Mouse (Mus musculus): Measurements from ENCODE around the gene 4930544D05Rik. TPM values are rescaled to one million over a fixed set of nuclear protein-coding genes. Genes with fewer than 3 reads are reported as not detected.

The 4930544D05Rik gene
- polyA plus RNA-seq, 1 experiment from 2014 or later = not detected

DNA sequence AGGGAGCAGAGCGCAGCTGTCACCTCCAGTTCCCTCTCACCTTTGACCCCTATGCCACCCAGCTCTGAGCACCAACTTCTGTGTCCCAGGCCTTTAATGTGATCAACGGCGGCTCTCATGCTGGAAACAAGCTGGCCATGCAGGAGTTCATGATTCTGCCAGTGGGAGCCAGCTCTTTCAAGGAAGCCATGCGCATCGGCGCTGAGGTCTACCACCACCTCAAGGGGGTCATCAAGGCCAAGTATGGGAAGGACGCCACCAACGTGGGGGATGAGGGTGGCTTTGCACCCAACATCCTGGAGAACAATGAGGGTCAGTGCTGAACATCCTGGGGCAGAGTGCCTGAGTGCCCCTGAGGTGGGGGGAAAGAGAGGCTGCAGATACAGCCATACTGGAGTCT lies 44.9 kb downstream of the 4930544D05Rik start:
- Histone ChIP-seq H3K27ac (no peak overlapping the region), H3K36me3 (ENCODE audit: inconsistent target) (peaks cover 23% of the 10 kb centered on the region; the same call in 1 of the 2 replicates), H3K4me3 (ENCODE audit: inconsistent target) (no peak overlapping the region), H3K79me2 (ENCODE audit: inconsistent target) (peaks cover 9% of the 10 kb centered on the region; the same call in 1 of the 2 replicates)
- WGBS (ENCODE audit: missing documents) = 93% methylated on average over 8 of the region's 8 CpGs

DNA sequence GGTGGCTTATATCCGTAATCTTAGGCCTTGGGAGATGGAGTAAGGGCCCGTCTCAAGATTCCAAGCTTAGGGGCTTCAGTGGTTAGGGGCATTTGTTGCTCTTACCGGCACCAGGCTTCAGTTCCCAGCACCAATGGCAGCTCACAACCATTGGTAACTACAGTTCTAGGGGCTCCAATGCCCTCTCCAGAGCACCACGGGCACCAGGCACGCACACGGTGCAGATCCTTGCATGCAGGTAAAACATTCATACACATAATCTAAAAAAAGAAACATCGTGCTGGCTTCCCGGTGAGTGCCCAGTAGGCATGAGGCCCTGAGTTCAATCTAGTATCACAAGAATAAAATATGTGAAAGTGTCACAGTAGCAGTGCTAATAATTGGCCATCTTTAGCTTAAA lies 47.5 kb downstream of the 4930544D05Rik start:
- Histone ChIP-seq H3K4me3 (ENCODE audit: inconsistent target) (no peak overlapping the region), H3K27ac (no peak overlapping the region), H3K36me3 (ENCODE audit: inconsistent target) (peaks cover 23% of the 10 kb centered on the region; the same call in 1 of the 2 replicates), H3K79me2 (ENCODE audit: inconsistent target) (peaks cover 22% of the 10 kb centered on the region)
- 96% methylated on average over 4 of the region's 8 CpGs for WGBS (ENCODE audit: missing documents)

DNA sequence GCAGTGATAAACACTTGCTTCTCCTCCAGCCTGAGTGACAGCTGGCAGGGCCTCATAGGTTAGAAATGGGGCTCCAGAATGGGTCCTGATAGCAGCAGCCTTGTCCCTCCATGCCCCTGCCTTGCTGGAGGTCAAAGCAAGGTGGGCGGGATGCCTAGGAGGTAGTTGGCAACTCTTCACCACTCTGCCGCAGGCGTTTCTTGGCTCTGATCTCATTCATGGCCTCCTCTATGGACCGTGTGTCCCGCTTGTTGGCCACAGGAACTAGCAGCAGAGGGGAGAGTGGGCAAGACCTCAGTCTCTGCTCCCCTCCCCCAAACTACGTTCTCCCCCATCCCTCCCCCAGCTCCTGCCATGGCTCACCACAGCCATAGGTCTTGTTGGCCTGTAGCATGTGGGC lies 48.3 kb downstream of the 4930544D05Rik start:
- Histone ChIP-seq H3K79me2 (ENCODE audit: inconsistent target) (peaks cover 22% of the 10 kb centered on the region), H3K4me3 (ENCODE audit: inconsistent target) (no peak overlapping the region), H3K27ac (no peak overlapping the region), H3K36me3 (ENCODE audit: inconsistent target) (peaks cover 23% of the 10 kb centered on the region; the same call in 1 of the 2 replicates)
- 98% methylated on average over 6 of the region's 6 CpGs for WGBS (ENCODE audit: missing documents)

DNA sequence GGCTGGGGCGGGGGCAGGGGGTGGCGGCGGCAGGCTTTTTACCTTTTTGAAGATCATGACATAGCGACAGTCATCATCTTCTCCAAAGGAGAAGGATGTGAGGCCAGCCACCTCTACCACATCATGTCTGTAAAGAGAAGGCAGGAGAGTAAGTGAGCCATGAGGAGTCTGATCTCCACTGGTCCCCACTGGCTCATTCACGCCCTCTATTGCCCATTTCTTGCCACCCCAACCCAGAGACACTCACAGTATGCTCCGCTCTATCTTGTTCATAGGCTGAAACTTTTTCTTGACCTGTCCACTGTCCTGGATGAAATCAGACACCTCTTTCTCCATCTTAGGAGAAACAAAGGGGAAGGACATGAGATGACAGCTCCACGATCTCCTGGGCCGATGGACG lies 49.1 kb downstream of the 4930544D05Rik start:
- peaks cover 22% of the 10 kb centered on the region for H3K79me2 ChIP-seq (ENCODE audit: inconsistent target)
- H3K4me3 ChIP-seq (ENCODE audit: inconsistent target) = no peak overlapping the region
- no peak overlapping the region for H3K27ac ChIP-seq
- 92% methylated on average over 9 of the region's 9 CpGs for WGBS (ENCODE audit: missing documents)
- H3K36me3 ChIP-seq (ENCODE audit: inconsistent target) = peaks cover 23% of the 10 kb centered on the region; the same call in 1 of the 2 replicates

Other genes with a start within 250 kb of the 4930544D05Rik start
- gene Pelp1, start 205.8 kb upstream of the 4930544D05Rik start, polyA plus RNA-seq (2018) = 16.8 to 21.8 TPM (median 20.3 TPM) in 3 replicates
- gene Arrb2, start 183.2 kb upstream of the 4930544D05Rik start, polyA plus RNA-seq (2018) = 230 to 319 TPM (median 312 TPM) in 3 replicates
- gene Med11, start 163.9 kb upstream of the 4930544D05Rik start, polyA plus RNA-seq (2018) = 29.8 to 44.9 TPM (median 39.4 TPM) in 3 replicates
- gene Zmynd15, start 156.4 kb upstream of the 4930544D05Rik start, polyA plus RNA-seq (2018) = 2.4 to 5.2 TPM (median 4.4 TPM) in 3 replicates
- 84.4 to 133 TPM (median 111 TPM) in 3 replicates for gene Cxcl16, start 155.9 kb upstream of the 4930544D05Rik start, polyA plus RNA-seq (2018)
- gene Tm4sf5, start 110.6 kb upstream of the 4930544D05Rik start, polyA plus RNA-seq (2018) = 2.7 to 4.1 TPM in 2 of 3 replicates, not detected in the other
- gene Vmo1, start 101.2 kb upstream of the 4930544D05Rik start, polyA plus RNA-seq (2018) = not detected in 3 replicates
- not detected in 3 replicates for gene Gltpd2, start 96.7 kb upstream of the 4930544D05Rik start, polyA plus RNA-seq (2018)
- gene Psmb6, start 90.5 kb upstream of the 4930544D05Rik start, polyA plus RNA-seq (2018) = 305 to 399 TPM (median 395 TPM) in 3 replicates
- not detected in 3 replicates for gene Gm40193, start 82.9 kb upstream of the 4930544D05Rik start, polyA plus RNA-seq (2018)
- 19.1 to 36.3 TPM (median 25.0 TPM) in 3 replicates for gene Pld2, start 75.8 kb upstream of the 4930544D05Rik start, polyA plus RNA-seq (2018)
- 23.4 to 63.5 TPM (median 51.1 TPM) in 3 replicates for gene Mink1, start 53.0 kb upstream of the 4930544D05Rik start, polyA plus RNA-seq (2018)
- gene Chrne, start 3.4 kb downstream of the 4930544D05Rik start, polyA plus RNA-seq (2018) = not detected in 3 replicates
- 0.09 to 2.0 TPM (median 0.28 TPM) in 3 replicates for gene Gp1ba, start 23.3 kb downstream of the 4930544D05Rik start, polyA plus RNA-seq (2018)
- gene Rnf167, start 31.4 kb downstream of the 4930544D05Rik start, polyA plus RNA-seq (2018) = 11.6 to 41.2 TPM (median 23.9 TPM) in 3 replicates
- gene Slc25a11, start 31.6 kb downstream of the 4930544D05Rik start, polyA plus RNA-seq (2018) = 53.0 to 112 TPM (median 103 TPM) in 3 replicates
- 1,563 to 2,873 TPM (median 2,872 TPM) in 3 replicates for gene Pfn1, start 38.8 kb downstream of the 4930544D05Rik start, polyA plus RNA-seq (2018)
- gene Eno3, start 41.4 kb downstream of the 4930544D05Rik start, polyA plus RNA-seq (2018) = 3.0 to 5.4 TPM (median 4.8 TPM) in 3 replicates
- 72.0 to 176 TPM (median 83.0 TPM) in 3 replicates for gene Spag7, start 53.6 kb downstream of the 4930544D05Rik start, polyA plus RNA-seq (2018)
- gene Camta2, start 72.3 kb downstream of the 4930544D05Rik start, polyA plus RNA-seq (2018) = 35.3 to 53.1 TPM (median 41.4 TPM) in 3 replicates
- 0.32 to 0.85 TPM (median 0.36 TPM) in 3 replicates for gene Inca1, start 84.3 kb downstream of the 4930544D05Rik start, polyA plus RNA-seq (2018)
- 60.6 to 75.9 TPM (median 62.3 TPM) in 3 replicates for gene Kif1c, start 84.7 kb downstream of the 4930544D05Rik start, polyA plus RNA-seq (2018)
- 3.6 to 4.3 TPM (median 3.6 TPM) in 3 replicates for gene Zfp3, start 148.4 kb downstream of the 4930544D05Rik start, polyA plus RNA-seq (2018)
- gene Scimp, start 196.7 kb downstream of the 4930544D05Rik start, polyA plus RNA-seq (2018) = 1.2 to 5.3 TPM (median 2.4 TPM) in 3 replicates
- gene Rabep1, start 228.9 kb downstream of the 4930544D05Rik start, polyA plus RNA-seq (2018) = 27.9 to 38.0 TPM (median 32.0 TPM) in 3 replicates